Mouse (Mus musculus): ENCODE measurements around the gene Phkb. TPM values are rescaled to one million over a fixed set of nuclear protein-coding genes. Genes with fewer than 3 reads are reported as not detected.

The Phkb gene
- polyA plus RNA-seq, 1 experiment from 2014 or later, result 54.7 TPM

- Histone ChIP-seq H3K27ac (ENCODE audit: poor library complexity, severe bottlenecking) (no peak overlapping the region), H3K9me3 (replicated peaks) (no peaks in the 10 kb centered on the region), H3K4me1 (replicated peaks) (no peaks in the 10 kb centered on the region), H3K9ac (no peak overlapping the region), H3K4me2 (no peak overlapping the region), H3K36me3 (peaks cover 17% of the 10 kb centered on the region), H3K27me3 (replicated peaks) (no peaks in the 10 kb centered on the region), H3K4me3 (no peak overlapping the region)
- ATAC-seq (ENCODE audit: insufficient number of reproducible peaks, low FRiP score), result no peak
- WGBS, result 97% methylated on average over 5 of the region's 5 CpGs
These were observed 104.1 kb downstream of the Phkb start for GRCm38 (mm10) chr8:85944820-85945219.

GRCm38 (mm10) chr8:85958391-85958790, 117.6 kb downstream of the Phkb start:
- H3K4me1 ChIP-seq (replicated peaks), result no peaks in the 10 kb centered on the region
- no peaks in the 10 kb centered on the region for H3K27me3 ChIP-seq (replicated peaks)
- no peak overlapping the region for H3K9ac ChIP-seq
- no peak overlapping the region for H3K4me3 ChIP-seq
- H3K9me3 ChIP-seq (replicated peaks), result no peaks in the 10 kb centered on the region
- peaks cover 19% of the 10 kb centered on the region for H3K36me3 ChIP-seq
- H3K4me2 ChIP-seq, result no peak overlapping the region
- no peak for ATAC-seq (ENCODE audit: insufficient number of reproducible peaks, low FRiP score)
- no peak overlapping the region for H3K27ac ChIP-seq (ENCODE audit: poor library complexity, severe bottlenecking)
- 95% methylated on average over 2 of the region's 2 CpGs for WGBS

DNA sequence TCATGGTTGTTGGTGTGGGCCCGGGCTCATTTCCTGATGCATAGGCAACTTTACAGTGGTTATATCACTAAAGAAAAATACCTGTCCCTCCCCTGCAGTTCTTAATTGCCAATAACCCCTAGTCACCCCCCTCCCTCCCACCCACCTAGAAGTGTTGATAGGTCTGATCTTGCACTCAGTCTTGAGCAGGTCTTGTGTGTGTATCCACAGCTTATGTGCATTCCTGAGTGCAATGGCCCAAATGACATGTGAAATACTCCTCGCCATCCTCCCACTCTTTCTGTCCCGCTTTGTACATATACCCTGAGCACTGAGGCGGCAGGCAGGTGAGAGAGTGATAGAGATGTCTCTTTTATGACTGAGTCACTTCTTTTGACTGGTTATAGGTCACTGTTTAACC, 119.1 kb downstream of the Phkb start:
- Histone ChIP-seq H3K27me3 (replicated peaks) (no peaks in the 10 kb centered on the region), H3K27ac (ENCODE audit: poor library complexity, severe bottlenecking) (no peak overlapping the region), H3K4me3 (no peak overlapping the region), H3K4me2 (no peak overlapping the region), H3K9me3 (replicated peaks) (no peaks in the 10 kb centered on the region), H3K4me1 (replicated peaks) (no peaks in the 10 kb centered on the region), H3K36me3 (peaks cover 19% of the 10 kb centered on the region), H3K9ac (no peak overlapping the region)
- WGBS, result 92% methylated on average over 4 of the region's 4 CpGs
- no peak for ATAC-seq (ENCODE audit: insufficient number of reproducible peaks, low FRiP score)

DNA sequence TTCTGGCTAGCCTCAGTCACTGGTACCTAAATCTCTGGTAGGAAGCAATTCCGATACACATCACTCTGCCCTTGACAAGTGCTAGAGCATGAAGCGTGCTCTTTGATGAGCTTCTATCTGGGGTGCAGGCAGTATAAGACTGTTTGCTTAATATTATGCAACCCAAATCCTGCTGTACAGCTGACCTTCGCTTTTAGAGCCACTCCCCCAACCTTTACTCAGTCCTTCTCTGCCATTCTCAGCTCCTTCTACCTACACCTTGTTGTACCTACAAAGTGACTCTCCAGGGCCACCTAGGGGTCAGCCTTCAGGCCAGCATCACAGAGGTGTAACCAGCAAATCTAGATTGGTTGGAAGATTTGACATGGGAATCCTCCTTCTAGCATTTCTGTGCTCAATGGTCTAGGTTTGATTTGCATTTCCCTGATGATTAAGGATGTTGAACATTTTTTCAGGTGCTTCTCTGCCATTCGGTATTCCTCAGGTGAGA, 136.9 kb downstream of the Phkb start:
- Histone ChIP-seq H3K4me1 (replicated peaks) (no peaks in the 10 kb centered on the region), H3K4me2 (no peak overlapping the region), H3K9me3 (replicated peaks) (no peaks in the 10 kb centered on the region; the same call in 1 of the 2 replicates), H3K27ac (ENCODE audit: poor library complexity, severe bottlenecking) (no peak overlapping the region), H3K36me3 (peaks cover 16% of the 10 kb centered on the region), H3K9ac (no peak overlapping the region), H3K4me3 (no peak overlapping the region), H3K27me3 (replicated peaks) (no peaks in the 10 kb centered on the region)
- WGBS, result 89% methylated on average over 4 of the region's 4 CpGs
- no peak for ATAC-seq (ENCODE audit: insufficient number of reproducible peaks, low FRiP score)

DNA sequence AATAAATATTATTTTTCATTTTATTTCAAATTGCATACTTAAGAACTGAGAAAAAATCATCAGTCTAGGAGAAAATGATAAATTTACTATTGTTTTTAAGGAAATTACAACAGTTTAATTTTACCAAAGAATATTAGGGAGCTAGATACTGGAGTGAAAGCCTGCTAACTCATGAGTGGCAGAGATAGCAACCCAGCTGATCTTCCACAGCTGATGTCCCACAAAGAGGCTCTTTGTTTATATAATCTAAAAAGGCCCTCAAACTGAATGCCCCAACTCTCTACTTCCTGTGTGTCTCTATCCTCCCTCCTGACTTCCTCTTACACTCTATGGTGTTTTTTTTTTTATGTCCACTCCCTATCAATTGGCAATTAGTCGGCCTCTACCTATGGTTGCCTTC, 152.2 kb downstream of the Phkb start:
- no peak for ATAC-seq (ENCODE audit: insufficient number of reproducible peaks, low FRiP score)
- WGBS, result 81% methylated on average over 1 of the region's 1 CpGs
- H3K36me3 ChIP-seq, result no peaks in the 10 kb centered on the region
- H3K9me3 ChIP-seq (replicated peaks), result no peaks in the 10 kb centered on the region; the same call in 1 of the 2 replicates
- H3K4me1 ChIP-seq (replicated peaks), result no peaks in the 10 kb centered on the region
- no peaks in the 10 kb centered on the region for H3K27me3 ChIP-seq (replicated peaks)
- no peak overlapping the region for H3K9ac ChIP-seq
- H3K27ac ChIP-seq (ENCODE audit: poor library complexity, severe bottlenecking), result no peak overlapping the region
- no peak overlapping the region for H3K4me2 ChIP-seq
- no peak overlapping the region for H3K4me3 ChIP-seq

DNA sequence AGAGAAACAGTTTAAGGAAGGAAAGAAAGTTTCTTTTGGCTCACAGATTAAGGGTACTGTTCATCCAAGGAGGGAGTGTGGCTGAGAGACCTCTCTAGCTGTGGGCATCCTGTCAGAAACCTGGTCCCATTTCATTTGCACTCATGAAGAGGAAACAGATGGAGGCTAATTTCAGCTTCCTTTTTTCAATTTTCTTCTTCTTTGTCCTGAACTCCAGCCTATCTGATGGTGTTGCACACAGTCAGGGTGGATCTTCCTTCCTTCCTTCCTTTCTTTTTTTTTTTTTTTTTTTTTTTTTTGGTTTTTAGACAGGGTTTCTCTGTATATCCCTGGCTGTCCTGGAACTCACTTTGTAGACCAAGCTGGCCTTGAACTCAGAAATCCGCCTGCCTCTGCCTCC, 152.9 kb downstream of the Phkb start:
- H3K27ac ChIP-seq (ENCODE audit: poor library complexity, severe bottlenecking), result no peak overlapping the region
- no peak overlapping the region for H3K4me3 ChIP-seq
- H3K4me1 ChIP-seq (replicated peaks), result no peaks in the 10 kb centered on the region
- no peak overlapping the region for H3K4me2 ChIP-seq
- H3K36me3 ChIP-seq, result no peaks in the 10 kb centered on the region
- no peaks in the 10 kb centered on the region; the same call in 1 of the 2 replicates for H3K9me3 ChIP-seq (replicated peaks)
- no peak overlapping the region for H3K9ac ChIP-seq
- ATAC-seq (ENCODE audit: insufficient number of reproducible peaks, low FRiP score), result no peak
- no peaks in the 10 kb centered on the region for H3K27me3 ChIP-seq (replicated peaks)
- WGBS, result 88% methylated on average over 1 of the region's 1 CpGs

DNA sequence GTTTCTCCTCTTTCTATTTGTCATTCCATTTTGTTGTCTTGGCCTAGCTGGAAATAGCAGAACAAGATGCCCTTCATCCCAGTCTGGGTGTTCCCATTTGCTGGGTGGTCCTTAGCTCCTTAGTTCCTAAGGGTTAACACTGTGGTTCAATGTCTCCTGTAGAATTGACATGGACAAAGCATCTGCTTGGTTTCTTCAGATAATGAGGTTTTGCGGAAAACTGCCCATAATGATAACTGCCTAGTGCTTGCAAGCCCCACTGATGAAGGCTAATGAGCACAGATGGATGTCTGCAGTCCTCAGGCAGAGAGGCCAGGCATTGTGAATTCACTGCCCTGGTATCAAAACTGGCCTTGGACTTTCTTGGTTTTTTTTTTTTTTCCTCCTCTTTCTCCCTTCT, 155.2 kb downstream of the Phkb start:
- no peak overlapping the region for H3K4me3 ChIP-seq
- no peaks in the 10 kb centered on the region for H3K4me1 ChIP-seq (replicated peaks)
- ATAC-seq (ENCODE audit: insufficient number of reproducible peaks, low FRiP score), result no peak
- H3K9me3 ChIP-seq (replicated peaks), result no peaks in the 10 kb centered on the region
- WGBS, result 73% methylated on average over 1 of the region's 1 CpGs
- H3K27ac ChIP-seq (ENCODE audit: poor library complexity, severe bottlenecking), result no peak overlapping the region
- H3K9ac ChIP-seq, result no peak overlapping the region
- no peaks in the 10 kb centered on the region for H3K27me3 ChIP-seq (replicated peaks)
- H3K4me2 ChIP-seq, result no peak overlapping the region
- no peaks in the 10 kb centered on the region for H3K36me3 ChIP-seq

GRCm38 (mm10) chr8:86006485-86006884, 165.7 kb downstream of the Phkb start:
- ATAC-seq (ENCODE audit: insufficient number of reproducible peaks, low FRiP score), result no peak
- Histone ChIP-seq H3K4me2 (no peak overlapping the region), H3K27me3 (replicated peaks) (no peaks in the 10 kb centered on the region), H3K27ac (ENCODE audit: poor library complexity, severe bottlenecking) (no peak overlapping the region), H3K4me1 (replicated peaks) (no peaks in the 10 kb centered on the region), H3K4me3 (no peak overlapping the region), H3K36me3 (no peaks in the 10 kb centered on the region), H3K9ac (no peak overlapping the region), H3K9me3 (replicated peaks) (no peaks in the 10 kb centered on the region)

DNA sequence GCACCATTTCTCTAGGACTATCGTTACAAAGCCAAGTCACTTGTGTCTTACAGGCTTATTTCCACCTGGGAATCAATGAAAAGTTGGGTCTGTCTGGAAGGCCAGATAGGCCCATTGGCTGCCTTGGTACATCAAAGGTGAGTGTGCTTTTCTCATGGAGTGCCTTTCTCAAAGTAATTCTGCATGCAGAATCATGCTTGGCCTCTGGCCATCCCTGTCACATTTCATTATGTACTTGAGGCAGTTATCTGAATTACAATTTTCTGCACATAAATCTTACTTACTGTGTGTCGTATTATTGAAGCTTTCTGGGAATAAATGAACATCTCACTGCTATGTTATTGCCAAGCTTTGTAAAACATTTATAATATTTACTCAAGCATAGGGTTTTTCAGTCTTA, 176.0 kb downstream of the Phkb start:
- Histone ChIP-seq H3K4me1 (replicated peaks) (no peaks in the 10 kb centered on the region), H3K4me3 (no peak overlapping the region), H3K9me3 (replicated peaks) (no peaks in the 10 kb centered on the region), H3K36me3 (peaks cover 8% of the 10 kb centered on the region), H3K9ac (no peak overlapping the region), H3K27me3 (replicated peaks) (no peaks in the 10 kb centered on the region), H3K27ac (ENCODE audit: poor library complexity, severe bottlenecking) (no peak overlapping the region), H3K4me2 (no peak overlapping the region)
- no peak for ATAC-seq (ENCODE audit: insufficient number of reproducible peaks, low FRiP score)
- 79% methylated on average over 2 of the region's 2 CpGs for WGBS

DNA sequence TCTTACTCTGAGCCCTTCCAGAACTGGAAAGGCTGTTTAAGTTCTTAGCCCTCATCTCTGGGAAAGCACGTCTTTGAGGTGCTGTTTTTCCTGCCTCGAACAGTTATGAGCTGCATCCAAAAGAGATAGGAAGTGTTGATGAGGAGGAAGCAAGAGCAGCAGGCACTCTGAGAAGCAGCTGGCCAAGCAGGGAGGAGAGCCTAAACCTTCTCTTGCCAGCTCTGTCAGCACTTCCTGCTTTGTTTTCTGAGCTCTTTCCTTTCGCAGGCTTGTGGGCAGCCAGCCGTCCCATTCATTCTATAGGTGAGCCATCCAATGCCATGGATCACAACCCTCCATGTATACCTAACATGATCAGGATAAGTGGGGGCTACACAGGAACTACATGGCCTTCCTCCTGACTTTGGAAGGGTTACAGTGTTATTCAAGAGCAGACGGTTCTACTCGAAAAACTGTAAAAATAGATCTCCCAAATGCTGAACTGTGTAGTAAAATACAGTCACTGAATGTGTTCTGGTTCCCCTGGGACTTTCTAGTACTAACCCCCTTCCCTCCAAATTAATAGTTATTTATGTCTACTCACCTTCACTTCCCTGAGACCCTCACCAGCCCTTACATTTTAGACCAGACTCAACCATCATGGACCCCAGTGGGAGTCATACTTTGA, 188.0 kb downstream of the Phkb start:
- H3K27me3 ChIP-seq (replicated peaks), result no peaks in the 10 kb centered on the region
- H3K9ac ChIP-seq, result no peak overlapping the region
- no peak overlapping the region for H3K4me3 ChIP-seq
- 66% methylated on average over 6 of the region's 6 CpGs for WGBS
- no peak overlapping the region for H3K27ac ChIP-seq (ENCODE audit: poor library complexity, severe bottlenecking)
- no peak for ATAC-seq (ENCODE audit: insufficient number of reproducible peaks, low FRiP score)
- no peaks in the 10 kb centered on the region for H3K9me3 ChIP-seq (replicated peaks)
- H3K36me3 ChIP-seq, result peaks cover 25% of the 10 kb centered on the region
- H3K4me1 ChIP-seq (replicated peaks), result peaks cover 5% of the 10 kb centered on the region; the same call in 1 of the 2 replicates
- H3K4me2 ChIP-seq, result no peak overlapping the region

DNA sequence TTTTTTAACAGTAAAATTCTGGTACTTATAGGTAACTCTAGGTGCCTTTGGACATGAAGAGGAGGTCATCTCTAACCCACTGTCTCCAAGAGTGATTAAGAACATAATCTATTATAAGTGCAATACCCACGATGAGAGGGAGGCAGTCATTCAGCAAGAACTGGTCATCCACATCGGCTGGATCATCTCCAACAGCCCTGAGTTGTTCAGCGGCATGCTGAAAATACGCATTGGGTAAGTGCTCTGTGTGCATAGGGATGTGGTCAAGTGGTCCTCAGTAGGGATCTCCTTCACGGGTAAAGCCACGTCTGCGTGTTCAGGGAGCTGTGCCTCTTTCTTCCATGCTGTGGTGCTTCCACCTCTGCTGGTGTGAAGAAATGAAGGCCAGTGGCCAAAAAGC, 188.7 kb downstream of the Phkb start:
- Histone ChIP-seq H3K4me2 (no peak overlapping the region), H3K27ac (ENCODE audit: poor library complexity, severe bottlenecking) (no peak overlapping the region), H3K9ac (no peak overlapping the region), H3K4me3 (no peak overlapping the region), H3K36me3 (peaks cover 25% of the 10 kb centered on the region), H3K9me3 (replicated peaks) (no peaks in the 10 kb centered on the region), H3K27me3 (replicated peaks) (no peaks in the 10 kb centered on the region), H3K4me1 (replicated peaks) (peaks cover 5% of the 10 kb centered on the region; the same call in 1 of the 2 replicates)
- no peak for ATAC-seq (ENCODE audit: insufficient number of reproducible peaks, low FRiP score)
- 88% methylated on average over 7 of the region's 7 CpGs for WGBS
